Mouse (Mus musculus) brain, embryonic 18.5 days (tissue): ENCODE measurements at regions not wholly inside any gene's neighbourhood (a gene's known extent, or its start where the extent isn't known, plus 50 kb on each side); places are given as distances from the start of the nearest gene placed in this dataset.

ENCODE experiments used
- DNase-seq: peaks from one replicate; pipeline ENCODE4 v3.0.0-alpha.2; 2012; ENCODE audit warnings: low read depth, low spot score

DNA sequence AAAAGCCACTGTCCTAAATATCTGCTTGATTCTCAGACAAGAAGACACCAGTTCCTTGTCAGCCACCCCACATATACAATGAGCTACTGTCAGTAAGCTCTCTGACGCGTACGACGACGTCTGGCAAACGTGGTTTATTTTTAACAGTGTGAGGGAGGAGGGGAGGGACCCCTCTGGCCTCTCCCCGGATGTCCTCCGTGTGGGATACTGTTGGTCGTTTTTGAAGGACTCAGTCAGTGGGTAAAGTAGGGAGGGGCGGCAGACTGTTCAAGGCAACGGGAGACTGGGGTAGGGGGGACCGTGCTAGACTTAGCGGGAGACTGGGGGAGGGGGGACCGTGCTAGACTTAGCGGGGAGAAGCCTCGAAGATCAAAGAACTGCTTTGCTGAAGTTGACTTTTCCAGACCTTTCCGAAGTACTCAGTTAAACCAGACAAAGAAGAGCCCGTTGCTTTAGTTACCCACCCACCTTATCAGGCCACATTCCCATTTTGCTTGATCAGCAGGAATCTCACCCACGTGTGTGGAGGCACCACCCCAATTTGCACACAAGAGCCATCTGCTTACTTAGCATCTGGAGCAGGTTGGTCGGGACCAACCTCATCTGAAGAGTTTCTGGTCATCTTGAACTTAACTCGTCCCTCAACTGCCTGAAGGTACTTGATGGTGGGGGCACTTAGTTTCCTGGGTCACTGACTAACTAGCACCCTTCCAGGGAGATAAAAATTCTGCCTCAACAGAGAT is 92.6 kb upstream of the Mark1 start:
- no peak for DNase-seq

GRCm38 (mm10) chr1:185089196-185089595 is 89.8 kb upstream of the Mark1 start:
- DNase-seq: no peak

- DNase-seq: no peak
Measured at GRCm38 (mm10) chr1:185083191-185083590, 83.8 kb upstream of the Mark1 start.

GRCm38 (mm10) chr1:185080118-185080517 is 80.7 kb upstream of the Mark1 start:
- no peak for DNase-seq

DNA sequence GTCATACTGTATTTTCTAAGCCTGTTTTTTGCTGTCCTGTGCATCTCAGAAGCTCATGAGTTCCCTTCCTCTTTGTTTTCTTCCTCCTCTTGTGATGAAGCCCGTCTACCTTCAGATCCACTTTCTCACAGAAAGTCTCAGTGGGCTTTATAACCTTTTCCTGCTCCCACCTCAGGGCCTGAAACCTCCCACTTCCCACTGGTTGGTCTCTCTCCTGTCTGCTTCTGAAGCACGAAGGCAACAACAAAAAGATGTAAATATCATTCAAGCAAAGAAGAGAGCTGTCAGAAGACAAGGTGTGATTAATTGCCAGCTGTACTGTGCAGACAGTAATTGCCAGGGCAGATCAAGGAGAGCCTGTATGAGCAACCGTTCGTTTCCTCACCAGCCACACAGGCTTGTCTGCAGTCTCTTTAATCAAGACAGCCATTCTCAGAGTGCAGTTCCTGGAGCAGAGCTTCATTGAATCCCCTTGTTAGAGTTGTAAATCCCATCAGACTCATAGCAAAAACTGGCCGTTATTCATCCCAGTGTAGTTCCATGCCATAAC is 80.0 kb upstream of the Mark1 start:
- no peak for DNase-seq

DNA sequence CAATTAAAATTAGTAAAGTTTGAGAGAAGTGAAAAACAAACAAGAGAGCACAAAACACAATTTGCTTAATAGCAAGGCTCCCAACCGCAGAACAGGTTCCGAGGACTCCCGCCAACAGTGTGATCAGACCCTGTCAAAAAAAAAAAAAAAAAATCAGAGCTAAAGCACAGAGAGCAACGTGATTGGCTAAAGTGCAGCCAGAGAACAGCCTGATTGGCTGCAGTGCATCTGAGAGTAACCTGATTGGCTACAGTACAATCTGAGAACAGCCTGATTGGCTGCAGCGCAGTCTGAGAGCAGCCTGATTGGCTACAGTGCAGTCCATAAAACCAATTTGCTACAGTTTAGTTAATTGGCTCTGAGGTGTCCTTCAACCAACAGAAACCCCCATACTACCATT is 74.6 kb upstream of the Mark1 start:
- DNase-seq: no peak

DNA sequence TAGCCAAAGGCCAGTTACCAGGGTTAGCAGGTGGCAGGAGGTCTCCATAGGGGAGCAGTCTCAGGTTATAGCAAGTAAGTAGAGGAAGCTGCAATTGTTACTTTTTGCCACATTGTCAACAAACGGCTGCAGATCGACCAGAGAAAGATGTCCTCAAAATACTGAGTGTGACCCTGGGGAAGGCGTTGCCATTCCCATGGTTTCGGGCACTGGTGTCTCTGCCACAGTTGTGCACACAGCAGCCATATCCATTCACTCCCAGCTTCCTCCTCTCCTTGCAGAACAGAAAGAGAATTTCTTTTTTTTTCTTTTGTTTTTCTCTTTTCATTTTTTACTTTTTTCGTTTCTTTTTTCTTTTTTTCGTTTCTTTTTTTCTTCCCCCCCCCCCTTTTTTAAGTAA is 73.4 kb upstream of the Mark1 start:
- no peak for DNase-seq

DNA sequence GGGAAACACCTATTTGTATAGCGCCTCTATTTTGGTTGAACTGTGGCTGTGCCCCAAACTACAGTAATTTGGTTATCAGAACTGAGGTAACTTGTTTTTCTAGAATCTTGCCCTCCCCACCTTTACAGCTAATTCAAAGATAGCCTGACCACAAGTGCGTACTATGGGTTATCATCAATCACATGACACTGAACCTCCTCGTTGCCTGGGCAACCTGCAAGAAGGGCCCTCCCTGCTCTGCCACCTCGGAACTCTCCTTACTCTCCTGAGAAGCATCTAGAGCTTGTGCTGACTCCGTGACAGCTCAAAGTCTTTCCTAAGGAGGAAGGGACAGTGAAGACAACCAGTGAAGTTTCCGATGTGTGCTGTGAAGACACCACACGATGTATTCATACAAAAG is 72.2 kb upstream of the Mark1 start:
- DNase-seq: no peak

GRCm38 (mm10) chr1:185070853-185071149 is 71.4 kb upstream of the Mark1 start:
- no peak for DNase-seq

DNA sequence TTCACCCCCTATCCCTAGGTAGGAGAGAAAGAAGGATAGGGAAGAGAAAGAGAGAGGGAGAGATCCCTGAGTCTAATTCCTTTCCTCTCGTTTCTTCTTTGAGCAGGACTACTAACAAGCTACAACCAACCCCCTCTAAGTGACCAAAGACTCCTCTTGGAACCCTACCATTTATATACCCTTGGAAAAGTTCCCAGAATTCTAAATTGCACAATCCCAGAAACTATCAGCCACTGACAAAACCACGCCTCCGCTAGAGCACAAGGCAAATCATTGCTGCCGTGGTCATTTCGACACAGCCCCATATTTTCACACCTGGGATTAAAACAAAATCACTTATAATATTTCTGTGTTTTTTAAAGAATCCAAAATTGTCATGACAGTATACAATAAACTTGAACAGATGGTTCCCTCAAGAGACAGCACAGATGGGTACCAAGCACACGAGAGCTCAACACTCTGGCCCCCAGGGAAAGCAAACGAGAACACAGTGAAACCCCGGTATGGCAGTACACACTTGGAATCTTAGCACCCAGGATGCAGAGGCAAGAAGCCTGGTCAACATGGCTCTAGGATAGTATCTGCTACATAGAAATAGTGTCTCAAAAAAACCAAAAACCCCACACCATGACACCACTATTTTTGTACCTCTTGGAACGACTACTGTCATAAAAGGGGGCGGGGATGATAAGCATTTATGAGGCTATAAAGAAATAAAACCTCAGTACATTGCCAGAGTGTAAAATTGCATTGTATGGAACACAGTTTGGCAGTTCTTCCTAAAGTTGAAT is 70.9 kb upstream of the Mark1 start:
- no peak for DNase-seq

- no peak for DNase-seq
Measured at GRCm38 (mm10) chr1:185068136-185068535, 68.8 kb upstream of the Mark1 start.

DNA sequence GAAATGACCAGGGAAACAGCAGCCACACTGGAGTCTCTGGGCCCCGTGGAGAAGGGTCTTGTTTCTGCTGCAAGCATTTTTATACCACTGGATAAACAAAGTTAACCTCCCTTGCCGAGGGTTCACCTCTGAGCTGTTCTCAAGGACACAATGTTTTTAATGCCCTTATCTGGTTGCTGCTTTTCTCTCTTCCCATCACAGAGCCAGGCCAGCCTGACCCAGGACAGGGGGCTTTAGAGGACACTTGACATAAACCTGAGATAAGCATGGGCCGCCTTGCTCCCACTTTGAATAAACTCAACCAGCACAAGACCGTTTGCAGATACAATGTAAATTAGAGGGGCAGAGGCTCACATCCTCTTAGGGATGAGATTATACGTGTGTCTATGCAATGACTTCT is 68.3 kb upstream of the Mark1 start:
- DNase-seq: no peak

DNA sequence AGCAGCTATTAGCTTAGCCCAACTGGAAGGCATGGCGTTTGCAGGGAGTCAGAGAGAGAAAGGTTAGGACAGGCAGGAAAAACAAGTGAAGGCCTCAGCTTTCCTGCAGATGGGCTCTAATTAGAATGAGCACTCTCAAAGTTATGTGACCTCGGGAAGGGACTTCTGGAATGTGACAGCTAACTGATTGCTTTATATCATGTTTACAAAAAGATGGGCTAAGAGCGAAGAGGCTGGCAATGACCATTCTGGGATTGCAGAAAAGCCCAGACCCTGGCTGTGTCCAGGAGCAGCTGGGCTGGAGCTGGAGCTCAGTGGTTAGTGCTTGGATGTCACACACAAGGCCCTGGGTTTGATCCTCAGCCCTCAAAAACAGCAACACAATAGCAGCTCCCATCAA is 65.7 kb upstream of the Mark1 start:
- no peak for DNase-seq

DNA sequence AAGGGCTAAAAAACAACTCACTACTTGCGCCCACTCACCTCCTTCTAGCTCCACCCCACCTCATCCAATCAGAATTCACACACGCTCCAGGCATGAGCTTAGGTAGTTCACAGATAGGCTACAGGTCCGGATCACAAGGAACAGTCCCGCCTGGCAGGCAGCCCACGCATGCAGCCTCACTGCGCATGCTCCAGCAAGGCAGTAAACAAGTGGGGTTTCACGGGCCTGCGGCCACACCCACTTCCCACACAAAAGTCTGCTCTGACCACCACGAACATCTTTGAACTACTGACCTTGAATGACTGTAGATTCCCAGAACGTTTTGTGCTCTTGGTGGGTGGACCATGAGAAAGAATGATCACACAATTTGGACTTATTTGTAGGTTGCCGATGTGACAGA is 62.7 kb upstream of the Mark1 start:
- no peak for DNase-seq

- DNase-seq: no peak
Measured at GRCm38 (mm10) chr1:185057443-185057842, 58.1 kb upstream of the Mark1 start.

DNA sequence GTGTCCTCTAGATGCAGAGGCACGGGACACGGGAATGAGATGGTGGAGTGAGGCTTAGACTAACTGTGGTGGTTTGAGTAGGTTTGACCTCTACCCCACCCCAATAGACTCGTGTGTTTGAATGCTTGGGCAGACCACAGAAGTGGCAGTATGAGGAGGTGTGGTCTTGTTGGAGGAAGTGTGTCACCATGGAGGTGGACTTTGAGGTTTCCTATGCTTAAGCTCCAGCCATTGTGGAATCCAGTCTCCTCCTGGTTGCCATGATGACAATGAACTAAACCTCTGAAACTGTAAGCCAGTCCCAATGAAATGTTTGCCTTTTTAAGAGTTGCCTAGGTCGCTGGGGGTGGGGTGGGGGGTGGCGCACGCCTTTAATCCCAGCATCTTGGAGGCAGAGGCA is 53.3 kb upstream of the Mark1 start:
- no peak for DNase-seq

DNA sequence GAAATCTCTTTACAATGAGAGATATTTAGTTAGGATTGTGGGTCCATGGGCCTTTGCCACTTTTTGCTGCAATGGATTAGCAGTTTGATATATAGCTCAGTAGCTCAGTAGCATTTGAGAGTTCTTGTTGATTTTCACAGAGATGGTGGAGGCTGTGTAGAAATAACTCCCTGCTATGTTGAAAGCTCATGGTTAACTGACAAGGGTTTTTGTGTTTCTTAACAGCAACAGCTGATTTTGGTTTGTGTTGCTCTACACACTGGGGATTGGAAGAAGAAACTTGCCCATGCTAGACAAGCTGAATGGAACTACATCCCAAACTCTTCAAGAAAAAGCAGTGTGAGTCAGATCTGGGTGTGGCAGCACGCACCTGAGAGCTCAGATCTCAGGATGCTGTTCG is 50.6 kb upstream of the Mark1 start:
- DNase-seq: no peak
